Mouse (Mus musculus): ENCODE measurements at regions not wholly inside any gene's neighbourhood (a gene's known extent, or its start where the extent isn't known, plus 50 kb on each side); places are given as distances from the start of the nearest gene placed in this dataset.

DNA sequence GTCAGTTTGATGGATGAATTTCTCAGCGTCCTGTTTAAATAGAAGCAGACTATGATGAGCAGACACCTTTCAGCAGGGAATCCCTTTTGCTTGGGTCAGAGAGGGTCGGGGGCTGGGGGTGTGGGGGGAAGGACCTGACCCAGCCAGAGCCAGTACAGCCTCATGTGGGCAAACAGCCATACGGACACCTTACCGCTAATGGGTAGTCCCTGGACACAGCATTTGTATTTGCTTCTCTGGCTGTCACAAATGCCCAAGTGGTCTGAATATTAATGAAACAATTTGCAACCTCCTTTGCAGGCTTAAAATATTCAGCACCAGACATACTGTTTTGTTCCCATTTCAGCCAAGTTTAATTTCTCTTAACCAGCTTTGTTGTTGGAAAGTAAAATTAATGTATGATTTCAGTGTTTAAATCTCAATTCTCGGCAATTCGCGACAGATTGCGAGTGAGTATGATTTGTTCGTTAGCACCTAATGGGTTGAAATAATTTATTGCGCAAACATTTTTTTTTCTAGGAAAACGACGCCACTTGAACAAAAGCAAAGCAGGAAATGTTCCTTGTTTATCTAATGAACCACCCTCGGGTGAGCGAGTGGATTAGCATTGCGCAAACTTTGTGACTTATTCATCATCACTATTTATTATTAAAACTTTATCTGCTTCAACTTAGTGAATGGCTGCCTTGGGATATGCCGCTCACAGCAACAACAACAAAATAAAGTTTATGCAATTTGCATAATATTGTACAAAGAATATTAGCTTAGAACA lies 166.2 kb downstream of the Cdh26 start:
- in situ Hi-C loops (cut with MboI): no loop called here

DNA sequence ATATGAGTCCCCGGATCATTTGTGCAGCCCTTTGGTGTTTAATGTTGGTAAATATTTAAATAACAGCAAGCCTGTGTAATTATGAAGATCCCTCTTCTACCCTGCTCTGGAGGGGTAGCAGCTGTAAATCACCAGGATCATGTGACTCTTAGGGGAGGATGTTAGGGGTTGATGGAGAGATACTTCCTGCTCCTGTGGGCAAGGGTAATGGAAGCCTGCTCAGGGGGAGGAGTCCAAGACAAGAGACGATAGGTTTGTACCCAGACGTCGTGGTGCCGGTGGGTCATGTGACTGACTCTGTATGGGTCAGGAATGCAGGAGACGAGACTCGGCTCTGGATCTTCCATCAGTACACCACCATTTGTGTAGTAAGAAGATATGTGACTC lies 166.7 kb downstream of the Cdh26 start:
- in situ Hi-C loops (cut with MboI): no loop called here

DNA sequence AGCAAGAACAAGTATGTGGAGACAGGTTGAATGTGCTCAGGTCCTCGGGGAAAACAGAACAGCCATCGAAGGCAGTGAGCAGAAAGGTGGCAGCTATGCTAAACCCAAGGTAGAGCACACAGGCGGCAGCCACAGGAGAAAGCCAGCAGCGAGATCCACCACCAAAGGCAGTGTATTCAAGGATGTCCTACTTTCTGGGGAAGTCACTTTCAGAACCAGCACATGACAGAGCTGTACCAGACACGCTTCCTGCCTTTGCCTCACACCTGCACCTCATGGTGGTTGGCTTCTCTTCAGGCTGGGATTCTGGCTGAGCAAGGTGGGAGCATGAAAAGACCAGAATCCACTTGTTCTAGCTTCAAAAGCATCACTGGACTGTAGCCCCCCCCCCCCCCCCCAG lies 168.0 kb downstream of the Cdh26 start:
- in situ Hi-C loops (cut with MboI): no loop called here

DNA sequence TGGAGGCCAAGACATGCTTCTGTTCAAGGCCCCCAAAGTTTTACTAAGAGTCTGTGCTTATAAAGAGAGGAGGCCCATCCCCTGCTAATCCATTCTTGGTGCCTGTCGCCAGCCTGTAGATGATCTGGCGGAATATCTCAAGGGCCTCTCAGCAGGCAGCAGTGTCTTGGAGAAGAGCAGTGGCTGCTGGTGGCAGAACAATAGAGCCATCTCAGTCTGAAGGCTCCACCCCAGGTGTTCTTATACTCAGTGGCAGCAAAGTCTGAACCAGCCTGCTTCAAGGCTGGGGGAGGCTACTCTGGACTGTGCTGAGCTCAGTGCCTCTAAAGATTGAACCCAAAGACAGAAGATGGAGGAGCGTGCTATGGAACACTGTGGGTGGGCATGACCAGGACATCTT lies 168.5 kb downstream of the Cdh26 start:
- in situ Hi-C loops (cut with MboI): no loop called here

DNA sequence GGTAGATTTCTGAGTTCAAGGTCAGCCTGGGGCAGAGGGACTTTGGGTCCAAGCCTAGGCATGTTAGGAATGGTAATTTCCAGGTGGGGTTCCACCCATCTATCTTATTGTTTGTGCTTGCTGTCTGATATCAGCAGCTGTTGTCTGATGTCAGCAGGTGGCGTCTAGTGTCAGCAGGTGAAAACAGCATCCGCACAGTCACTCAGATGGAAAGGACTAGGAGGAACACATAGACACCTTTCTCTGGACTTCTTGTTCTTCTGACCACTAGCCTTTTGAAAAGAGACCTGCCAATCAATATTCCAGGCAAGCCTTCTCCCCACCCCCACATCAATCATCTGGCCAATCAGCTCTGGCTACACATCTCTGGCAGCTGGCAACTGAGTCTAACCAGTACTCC lies 173.1 kb downstream of the Cdh26 start:
- in situ Hi-C loops (cut with MboI): no loop called here

DNA sequence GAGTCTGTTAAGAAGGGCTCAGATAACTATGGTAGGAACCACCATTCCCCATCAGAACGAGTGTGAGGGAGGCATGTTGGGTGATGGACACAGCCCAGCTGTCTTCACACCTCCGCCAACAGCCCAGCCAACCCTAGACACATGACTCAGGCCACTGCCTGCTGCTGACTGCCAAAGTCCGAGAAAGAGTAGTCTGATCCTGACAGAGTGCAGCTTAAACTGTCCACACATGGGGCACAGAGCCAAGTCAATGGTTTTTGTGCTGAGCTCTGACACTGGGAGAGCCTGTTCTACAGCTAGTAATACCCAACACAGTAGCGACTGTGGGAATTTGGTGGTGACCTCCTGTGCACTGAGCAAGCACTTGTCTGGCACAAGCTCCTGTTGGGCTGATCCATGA lies 176.4 kb downstream of the Cdh26 start:
- in situ Hi-C loops (cut with MboI): no loop called here

DNA sequence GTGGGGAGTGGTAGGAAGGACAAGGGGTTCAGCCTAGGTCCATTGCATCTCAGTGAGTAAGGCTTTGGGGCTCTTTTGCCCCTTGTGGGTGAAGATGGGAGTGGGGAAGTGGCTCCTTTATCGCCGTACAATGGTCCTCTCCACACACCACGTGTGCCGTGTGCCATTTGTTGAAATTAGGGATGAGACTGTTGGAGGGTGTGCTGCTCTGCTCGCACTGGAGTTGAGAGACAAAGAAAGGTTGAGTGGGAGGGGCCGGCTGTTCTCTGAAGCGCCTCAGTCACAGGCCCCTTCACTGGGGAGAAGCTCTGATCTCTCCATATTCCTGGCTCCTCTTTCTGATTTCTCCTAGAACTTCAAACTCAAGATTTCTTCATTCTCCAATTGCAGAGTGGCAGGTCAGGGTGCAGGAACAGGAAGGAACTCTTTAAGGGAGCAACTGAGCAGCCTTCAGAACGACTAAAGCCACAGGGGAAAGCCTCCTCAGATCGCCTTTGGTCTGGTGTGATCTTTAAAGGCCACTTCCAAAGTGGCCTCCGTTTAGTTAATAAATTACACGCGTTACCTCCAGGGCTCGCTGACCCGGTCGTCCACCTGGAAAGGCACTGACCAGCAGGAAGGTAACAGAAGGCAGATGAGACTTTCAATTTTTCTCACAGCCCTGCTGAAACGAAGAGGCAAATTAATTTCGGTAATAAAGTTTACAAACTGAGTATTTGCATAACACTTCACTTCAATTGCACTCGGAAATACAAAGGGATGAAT lies 180.1 kb downstream of the Cdh26 start:
- in situ Hi-C loops (cut with MboI): no loop called here

DNA sequence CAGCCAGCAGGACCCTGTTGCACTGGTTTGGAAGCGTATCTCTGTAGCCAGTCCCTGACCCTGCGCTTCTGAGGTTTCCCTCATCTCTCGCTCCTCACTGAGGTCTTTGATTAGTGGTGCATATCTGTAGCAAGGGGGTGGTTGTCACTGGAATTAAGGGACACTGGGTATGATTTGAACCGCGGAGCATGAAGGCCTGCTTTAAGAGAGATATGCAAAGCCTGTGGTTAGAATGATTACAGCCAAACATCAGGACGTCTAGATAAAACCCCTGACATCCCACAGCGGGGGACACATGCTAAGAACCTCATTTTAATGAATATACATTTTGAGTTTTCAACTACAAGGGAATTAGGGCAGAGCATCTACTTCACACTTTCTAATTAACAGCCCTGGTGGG lies 184.4 kb downstream of the Cdh26 start:
- in situ Hi-C loops (cut with MboI): no loop called here

DNA sequence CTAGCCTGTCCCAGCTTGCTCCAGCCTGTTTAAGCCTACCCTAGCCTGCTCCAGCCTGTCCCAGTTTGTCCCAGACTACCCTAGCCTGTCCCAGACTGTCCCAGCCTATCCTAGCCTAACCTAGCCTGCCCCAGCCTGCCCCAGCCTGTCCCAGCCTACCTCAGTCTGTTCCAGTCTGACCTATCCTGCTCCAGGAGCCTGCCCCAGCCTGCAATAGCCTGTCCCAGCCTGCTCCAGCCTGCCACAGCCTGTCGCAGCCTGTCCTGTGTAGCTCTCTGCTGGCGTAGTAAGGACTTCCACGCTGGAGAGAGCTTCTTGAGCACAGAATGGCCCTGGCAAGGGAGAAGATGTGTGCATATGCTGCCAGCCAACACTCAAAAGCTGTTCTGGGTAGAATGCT lies 192.5 kb downstream of the Cdh26 start:
- in situ Hi-C loops (cut with MboI): no loop called here

DNA sequence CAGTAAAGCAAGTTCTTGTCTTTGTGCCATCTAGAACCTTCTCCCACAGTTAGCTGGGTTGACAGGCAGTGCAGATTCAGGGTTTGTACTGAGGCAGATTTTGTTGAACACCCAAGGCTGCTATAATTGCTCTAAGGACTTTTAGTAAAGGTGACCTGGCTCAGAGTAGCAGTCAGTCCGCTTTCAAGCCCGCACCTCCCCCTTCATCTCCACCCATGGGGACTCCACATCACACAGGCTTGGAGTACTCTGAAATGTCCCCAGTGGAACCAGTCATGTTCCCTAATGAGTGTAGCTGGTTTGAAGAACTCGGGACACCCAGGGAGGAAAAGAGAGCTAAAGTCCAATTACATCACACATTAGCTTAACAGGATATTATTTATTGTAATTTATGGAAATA lies 194.1 kb downstream of the Cdh26 start:
- in situ Hi-C loops (cut with MboI): no loop called here

DNA sequence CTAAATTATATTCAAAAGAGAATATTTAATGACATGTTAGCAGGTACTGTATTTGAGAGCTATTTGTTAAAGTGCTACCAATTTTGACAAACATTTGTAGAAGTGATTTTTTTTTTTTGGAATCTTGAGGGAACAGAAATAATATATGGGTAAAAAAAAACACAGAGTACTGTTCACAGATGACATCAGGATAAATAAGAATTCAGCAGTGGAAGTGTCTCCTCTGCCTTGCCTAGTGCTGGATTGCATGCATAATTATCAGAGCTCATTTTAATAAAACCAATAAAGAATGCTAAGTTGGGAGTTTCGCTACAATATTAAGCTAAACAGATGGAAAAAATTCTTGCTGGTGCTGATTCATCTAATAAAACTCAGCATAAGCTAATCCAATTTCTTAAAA lies 194.6 kb downstream of the Cdh26 start:
- in situ Hi-C loops (cut with MboI): no loop called here

DNA sequence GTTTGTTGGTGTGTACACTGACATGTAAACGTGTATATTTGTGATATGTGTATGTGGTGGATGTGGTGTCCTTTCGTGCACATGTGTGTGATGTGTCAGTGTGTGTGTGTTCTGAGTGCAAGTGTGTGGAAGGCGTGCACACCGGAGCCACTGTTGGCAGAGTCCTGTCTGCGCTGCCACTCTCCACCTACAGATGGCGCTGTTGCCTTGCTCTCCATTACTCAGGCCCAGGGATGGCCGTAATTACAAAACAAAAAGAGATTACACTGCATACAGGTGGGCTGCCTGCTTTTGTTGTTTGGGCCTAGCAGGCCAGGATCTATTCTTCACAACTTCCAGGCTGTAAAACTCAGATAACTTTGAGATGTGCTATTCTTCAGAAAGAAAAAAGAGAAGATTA lies 199.4 kb downstream of the Cdh26 start:
- in situ Hi-C loops (cut with MboI): no loop called here

DNA sequence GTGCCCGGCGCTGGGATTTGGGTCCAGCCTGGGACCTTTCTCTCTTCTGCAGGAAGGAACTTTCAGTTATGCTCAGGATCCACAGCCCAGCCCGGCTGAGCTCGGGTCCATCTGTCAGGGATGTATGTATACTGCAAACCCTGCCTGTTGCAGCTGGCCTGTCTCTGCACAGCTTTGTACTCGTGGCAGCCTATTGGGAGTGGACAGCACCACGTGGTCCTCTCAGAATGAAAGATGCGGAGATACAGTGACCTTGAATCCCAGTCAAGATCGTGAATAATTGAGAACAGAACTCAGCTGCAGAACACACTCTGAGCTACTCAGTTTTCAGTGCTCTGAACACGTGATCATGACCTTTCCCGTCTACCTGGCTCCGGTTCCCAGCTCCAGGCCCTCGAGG lies 200.2 kb downstream of the Cdh26 start:
- in situ Hi-C loops (cut with MboI): no loop called here

DNA sequence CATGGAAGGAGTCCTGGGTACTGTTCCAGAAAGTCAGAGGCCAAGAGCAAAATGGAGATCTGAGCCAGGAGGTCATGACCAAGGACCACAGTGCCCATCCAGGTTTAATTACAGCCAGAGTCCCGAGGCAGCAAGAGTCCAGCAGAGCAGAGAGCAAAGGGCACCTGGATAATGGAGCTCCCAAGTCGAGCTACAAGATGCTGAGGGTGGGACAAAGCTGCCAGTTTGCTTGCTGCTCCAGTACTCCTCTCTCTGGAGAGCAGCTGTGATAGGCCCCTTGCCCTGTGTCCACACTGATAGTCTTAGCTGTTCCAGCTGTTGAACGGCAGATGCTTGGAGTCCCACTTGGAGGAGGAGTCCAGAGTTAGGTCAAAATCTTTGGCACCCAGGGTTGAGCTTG lies 201.0 kb downstream of the Cdh26 start:
- in situ Hi-C loops (cut with MboI): no loop called here

DNA sequence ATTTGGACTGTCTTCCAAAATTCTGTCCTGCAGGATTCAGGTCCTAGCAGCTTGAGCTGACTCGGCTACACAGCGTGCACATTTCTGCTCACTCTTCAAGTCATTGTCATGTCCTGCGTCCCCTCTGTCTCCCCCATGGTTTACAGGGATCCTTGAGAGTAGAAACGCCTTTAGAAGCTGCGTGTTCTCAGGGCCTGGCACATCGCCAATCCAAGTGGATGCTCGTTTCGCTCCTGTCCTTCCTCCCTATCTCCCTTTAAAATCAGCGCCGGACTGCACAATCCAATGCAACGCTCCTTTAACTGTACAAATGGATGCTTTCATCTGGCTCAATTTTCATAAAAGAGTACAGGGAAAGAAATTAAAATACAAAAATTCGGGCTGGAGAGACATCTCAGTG lies 201.6 kb downstream of the Cdh26 start:
- in situ Hi-C loops (cut with MboI): no loop called here

DNA sequence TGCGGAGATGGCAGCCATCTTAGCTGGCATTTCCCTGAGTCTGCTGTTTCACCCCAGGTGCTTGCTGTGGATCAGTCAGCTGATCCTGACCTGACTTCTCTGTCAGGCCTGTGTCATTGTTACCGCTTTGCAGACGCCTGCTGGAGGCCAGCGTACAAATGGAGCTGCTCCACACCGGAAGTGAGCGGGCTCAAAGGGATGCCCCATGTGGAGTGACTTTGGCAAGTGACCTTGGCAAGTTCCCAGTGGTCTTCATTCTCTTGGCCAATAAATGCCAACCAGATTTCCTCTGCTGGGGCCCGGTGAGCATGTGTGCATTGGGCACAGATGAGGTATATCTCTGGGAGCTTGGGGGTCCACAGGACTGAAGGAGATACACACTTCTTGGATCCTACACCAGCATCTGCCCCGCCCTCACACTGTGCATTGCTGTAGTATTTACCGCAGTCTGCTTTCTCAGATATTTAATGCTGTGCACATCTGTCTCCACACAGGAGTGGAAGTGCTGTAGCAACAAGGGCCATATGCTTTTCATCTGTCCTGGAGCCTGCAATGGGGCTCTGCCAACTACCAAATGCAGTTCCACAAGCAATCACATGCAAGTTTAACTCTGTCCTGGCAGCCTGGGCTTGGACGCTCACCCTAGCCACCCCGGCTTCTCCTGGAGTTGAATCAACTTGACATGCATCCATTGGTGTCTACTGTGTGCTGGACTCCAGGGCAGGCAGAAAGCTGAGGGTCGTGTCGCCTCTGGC lies 202.7 kb downstream of the Cdh26 start:
- in situ Hi-C loops (cut with MboI): no loop called here

DNA sequence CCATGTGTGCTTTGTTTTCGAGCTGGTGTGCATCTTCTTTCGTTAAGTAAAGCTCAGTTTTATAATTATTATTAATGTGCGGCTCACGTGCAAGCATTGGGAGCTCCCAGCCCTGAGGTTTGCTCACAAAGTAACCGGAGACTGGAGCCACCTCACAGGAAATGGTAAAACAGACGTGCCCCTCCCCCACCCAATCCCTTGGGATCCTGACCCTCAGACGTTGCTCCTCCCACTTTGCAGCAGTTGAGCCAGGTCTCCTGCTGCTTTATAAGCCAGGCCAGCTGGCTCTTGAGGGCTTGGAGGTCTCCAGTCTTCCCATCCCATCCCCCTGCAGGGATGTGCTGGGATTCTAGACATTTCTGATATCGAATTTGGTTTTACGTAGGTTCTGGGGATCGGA lies 203.8 kb downstream of the Cdh26 start:
- in situ Hi-C loops (cut with MboI): no loop called here

DNA sequence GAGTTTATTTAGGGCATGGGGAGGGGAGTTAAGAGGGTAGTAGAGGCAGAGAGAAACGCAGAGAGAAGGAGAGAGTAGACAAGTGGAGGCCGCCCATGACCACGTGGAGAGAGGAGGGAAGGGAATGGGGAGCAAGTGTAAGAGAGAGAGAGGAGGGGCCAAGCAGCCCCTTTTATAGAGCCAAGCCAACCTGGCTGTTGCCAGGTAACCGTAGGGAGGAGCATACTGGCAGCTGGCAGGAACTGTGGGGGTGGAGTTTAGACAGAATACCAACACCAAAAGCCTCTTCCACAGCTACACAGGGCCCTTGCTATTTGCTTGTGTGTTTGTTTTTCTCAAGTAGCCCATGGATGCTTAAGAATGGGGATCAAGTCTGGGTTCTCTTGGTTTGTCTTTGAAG lies 205.4 kb downstream of the Cdh26 start:
- in situ Hi-C loops (cut with MboI): no loop called here

DNA sequence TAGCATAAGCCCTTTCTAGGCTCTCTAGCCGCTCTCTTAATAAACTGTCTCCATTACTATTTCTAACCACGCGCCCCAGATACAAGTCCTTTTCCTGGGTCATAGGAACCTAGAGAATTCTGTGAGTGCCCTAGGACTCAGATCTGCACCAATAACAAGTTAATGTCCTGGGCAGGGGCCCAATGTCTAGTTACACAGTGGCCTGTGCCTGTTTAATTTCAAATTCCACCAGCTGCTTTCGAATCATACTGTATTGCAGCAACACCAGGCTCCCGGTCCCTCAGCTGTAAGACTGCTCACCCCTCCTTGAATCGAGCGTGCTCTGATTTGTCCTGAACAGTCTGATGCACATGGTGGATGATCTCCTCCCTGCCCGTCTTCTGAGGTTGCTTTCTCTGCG lies 206.6 kb downstream of the Cdh26 start:
- in situ Hi-C loops (cut with MboI): no loop called here

DNA sequence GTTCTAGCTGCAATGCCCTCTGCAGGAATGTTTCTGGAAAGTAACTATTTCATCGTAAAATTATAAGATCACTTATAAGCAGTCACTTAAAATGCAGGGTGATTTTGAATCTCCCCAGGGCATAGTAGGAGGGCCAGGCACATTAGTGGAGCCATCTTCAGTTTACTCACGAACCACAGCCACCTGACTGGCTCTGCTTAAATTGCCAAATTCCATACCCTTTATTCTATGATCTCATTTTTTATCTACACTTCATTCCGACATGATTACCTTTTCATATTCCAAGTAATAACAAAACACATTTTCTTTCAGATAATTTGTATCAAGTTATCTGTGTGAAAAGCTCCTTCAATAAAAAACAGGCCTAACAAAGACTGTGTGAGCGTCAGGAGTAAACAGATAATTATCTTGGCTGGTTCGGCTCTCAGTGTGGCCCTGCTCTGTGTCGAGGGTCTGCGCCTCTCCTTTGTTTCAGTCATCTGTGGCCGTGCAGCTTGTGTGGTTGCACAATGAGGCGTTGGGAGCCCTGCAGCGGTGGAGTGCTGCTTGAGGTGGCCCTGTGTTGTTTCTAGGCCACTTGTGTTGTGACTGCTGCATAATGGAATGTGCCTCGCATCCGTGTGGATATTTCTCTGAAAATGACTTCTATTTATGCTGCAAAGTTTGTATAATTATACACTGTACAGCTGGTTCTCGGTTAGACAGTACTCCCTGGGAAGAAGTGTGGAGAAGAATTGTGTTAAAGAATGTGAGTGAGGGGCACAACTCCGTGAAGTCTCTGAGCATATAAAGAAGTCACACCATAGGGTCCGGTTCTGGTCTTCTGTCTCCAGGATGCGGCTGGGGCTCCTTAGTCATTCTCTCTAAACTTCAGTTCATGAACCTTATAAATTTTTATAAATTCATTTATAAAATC lies 212.1 kb downstream of the Cdh26 start:
- in situ Hi-C loops (cut with MboI): no loop called here

DNA sequence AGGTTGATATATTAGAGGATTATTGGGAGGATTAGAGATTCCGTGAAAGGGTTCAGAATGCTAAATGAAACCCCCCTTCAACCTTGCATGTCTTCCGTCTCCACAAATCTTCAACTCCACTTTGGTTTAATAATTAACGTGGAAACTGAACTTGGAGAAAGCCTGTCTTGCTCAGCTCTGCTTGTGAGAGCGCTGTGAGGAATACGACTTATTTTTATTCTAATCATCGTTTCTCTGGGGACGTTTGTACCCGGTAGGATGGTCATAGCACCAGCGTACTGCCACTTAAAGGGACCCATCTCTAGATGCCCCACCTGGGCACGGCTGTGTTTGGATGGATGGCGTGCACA lies 212.7 kb downstream of the Cdh26 start:
- in situ Hi-C loops (cut with MboI): no loop called here

DNA sequence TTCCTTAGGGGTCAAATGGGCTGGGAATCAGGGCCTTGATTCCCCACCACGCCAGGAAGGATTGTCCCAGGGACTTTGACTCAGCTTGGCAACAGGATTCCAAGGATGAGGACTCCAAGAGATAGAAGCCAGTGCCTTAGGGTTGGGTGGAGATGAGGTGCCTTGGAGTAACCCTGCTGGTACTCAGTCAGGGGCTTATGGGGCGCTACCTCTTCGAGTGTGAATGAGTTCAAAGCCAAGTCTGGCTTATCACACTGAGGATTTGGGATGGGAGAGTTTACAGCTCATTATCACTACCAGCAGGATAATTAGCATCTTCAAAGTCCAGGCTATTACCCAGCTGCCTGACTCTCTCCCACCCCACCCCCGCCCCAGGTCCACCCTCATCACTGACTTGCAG lies 213.5 kb downstream of the Cdh26 start:
- in situ Hi-C loops (cut with MboI): no loop called here
